Comparison of ENCODE assay signal across 8 mouse cellular contexts in the genomic region with DNA sequence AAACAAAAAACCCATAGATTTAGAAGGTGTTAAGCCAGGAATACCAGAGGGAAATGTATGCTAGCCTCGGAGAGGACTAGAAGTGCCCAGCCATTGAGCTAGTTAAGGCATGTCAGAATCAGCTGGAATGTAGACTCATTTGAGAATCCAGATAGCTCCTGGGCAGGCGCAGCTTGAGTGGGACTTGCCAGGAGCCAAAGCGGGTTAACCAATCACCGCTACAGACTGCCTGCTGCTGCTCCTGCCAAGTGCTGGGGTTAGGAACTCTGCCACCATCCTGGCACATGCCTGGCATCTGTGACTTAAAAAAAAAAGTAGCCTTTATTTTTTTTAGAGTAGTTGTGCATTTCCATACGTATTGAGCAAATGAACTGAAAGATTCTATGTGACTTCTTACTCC.
DNase-seq lines count a peak whose midpoint lies in the region; ATAC-seq lines count a peak whose summit lies in the region.
"Had no signal": no experiment of that assay in that cellular context is flagged by ENCODE, and none has a peak within 500 bp of the region (broad histone marks: within the 10 kb centered on the region; RNA-seq: fewer than 3 reads in every experiment).

No protein-coding gene starts in this region.

- peaks cover 6% of the 10 kb centered on the region; the same call in 1 of the 2 replicates for H3K4me1 ChIP-seq in intestine, embryonic 14.5 days (replicated peaks; ENCODE audit: control insufficient read depth, insufficient read depth, low read length)
- H3K4me1 ChIP-seq in intestine, embryonic 15.5 days (replicated peaks): no peaks in the 10 kb centered on the region
- H3K4me1 ChIP-seq in heart, embryonic 15.5 days (replicated peaks): peaks cover 23% of the 10 kb centered on the region

- WGBS in intestine, embryonic 14.5 days: 88% methylated on average over 5 of the region's 5 CpGs
- 89% methylated on average over 5 of the region's 5 CpGs for WGBS in intestine, embryonic 15.5 days
- 45% methylated on average over 5 of the region's 5 CpGs for WGBS in heart, embryonic 15.5 days

- no peaks in the 10 kb centered on the region for H3K9me3 ChIP-seq in intestine, embryonic 14.5 days (ENCODE audit: control insufficient read depth, low read length)
- no peaks in the 10 kb centered on the region for H3K9me3 ChIP-seq in intestine, embryonic 15.5 days
- H3K9me3 ChIP-seq in heart, embryonic 15.5 days (replicated peaks): no peaks in the 10 kb centered on the region
- H3K9me3 ChIP-seq: limb, embryonic 13.5 days had no signal

- ATAC-seq in intestine, embryonic 14.5 days (replicated peaks; ENCODE audit: low FRiP score, low TSS enrichment, low read depth): no peak
- ATAC-seq in intestine, embryonic 15.5 days: no peak
- ATAC-seq in heart, embryonic 15.5 days (replicated peaks; ENCODE audit: insufficient number of reproducible peaks, insufficient read depth, low FRiP score, low read depth): peak; percentile 78; the same call in 1 of the 2 replicates

- H3K27ac ChIP-seq in intestine, embryonic 14.5 days (ENCODE audit: low read depth): no peak overlapping the region
- H3K27ac ChIP-seq in intestine, embryonic 15.5 days: no peak overlapping the region
- peak overlapping the region; percentile 42; the same call in 1 of the 2 replicates for H3K27ac ChIP-seq in heart, embryonic 15.5 days
- H3K27ac ChIP-seq: limb, embryonic 13.5 days had no signal

- H3K9ac ChIP-seq in intestine, embryonic 14.5 days (ENCODE audit: low read length): no peak overlapping the region
- no peak overlapping the region for H3K9ac ChIP-seq in intestine, embryonic 15.5 days
- no peak overlapping the region for H3K9ac ChIP-seq in heart, embryonic 15.5 days
- H3K9ac ChIP-seq: limb, embryonic 13.5 days had no signal

- DNase-seq in intestine, embryonic 14.5 days (ENCODE audit: low spot score): peak; percentile 32
- DNase-seq in Muller cell, postnatal 12 days (ENCODE audit: inconsistent ontology term): peak; percentile 80
- DNase-seq in adrenal gland, postnatal 36 days: peak; percentile 47 to 52
- DNase-seq in layer of hippocampus, postnatal 36 days: no peak
- DNase-seq in thymus, postnatal 36 days: no peak

- no peaks in the 10 kb centered on the region for H3K36me3 ChIP-seq in intestine, embryonic 14.5 days (ENCODE audit: control insufficient read depth, insufficient read depth, low read length)
- no peaks in the 10 kb centered on the region for H3K36me3 ChIP-seq in intestine, embryonic 15.5 days
- H3K36me3 ChIP-seq in heart, embryonic 15.5 days: no peaks in the 10 kb centered on the region
- H3K36me3 ChIP-seq: limb, embryonic 13.5 days had no signal

- H3K27me3 ChIP-seq in intestine, embryonic 14.5 days (replicated peaks; ENCODE audit: control insufficient read depth, insufficient read depth, low read length): no peaks in the 10 kb centered on the region
- no peaks in the 10 kb centered on the region for H3K27me3 ChIP-seq in intestine, embryonic 15.5 days (replicated peaks)
- no peaks in the 10 kb centered on the region for H3K27me3 ChIP-seq in heart, embryonic 15.5 days

- H3K4me2 ChIP-seq in intestine, embryonic 14.5 days (ENCODE audit: low read length): no peak overlapping the region
- H3K4me2 ChIP-seq in intestine, embryonic 15.5 days (replicated peaks): no peak overlapping the region
- H3K4me2 ChIP-seq in heart, embryonic 15.5 days: no peak overlapping the region
- H3K4me2 ChIP-seq: limb, embryonic 13.5 days had no signal

- no peak overlapping the region for H3K4me3 ChIP-seq in intestine, embryonic 14.5 days (ENCODE audit: low read depth, low read length)
- H3K4me3 ChIP-seq in intestine, embryonic 15.5 days (replicated peaks): no peak overlapping the region
- no peak overlapping the region for H3K4me3 ChIP-seq in heart, embryonic 15.5 days
- H3K4me3 ChIP-seq: limb, embryonic 13.5 days had no signal

Comparison
In these comparisons a context has a peak if more than half of its experiments do, and no peak if none do; other contexts are left out.
1. DNase-seq: peak in intestine, embryonic 14.5 days (single experiment), Muller cell, postnatal 12 days (single experiment) and adrenal gland, postnatal 36 days (2 of 2); none in layer of hippocampus, postnatal 36 days (0 of 2) and thymus, postnatal 36 days (0 of 2).